Mouse (Mus musculus) midbrain, embryonic 12.5 days (tissue): ENCODE measurements around the gene Dffb. TPM values are rescaled to one million over a fixed set of nuclear protein-coding genes. Genes with fewer than 3 reads are reported as not detected.

Source experiments
- ATAC-seq: fragments of 200-750 bp; cut with Nextera tagmentation; 2 replicates; pipeline ENCODE4 v1.8.0; 2017; ENCODE audit warnings: low read depth, moderate TSS enrichment, moderate library complexity; ENCODE audit not compliant: low FRiP score
- H3K27ac ChIP-seq: fragments of 300-500 bp; sonication (generic); replicated peaks from 2 replicates; pipeline ENCODE4 v1.5.1; 2016; ENCODE audit warnings: mild to moderate bottlenecking
- H3K27me3 ChIP-seq: fragments of 300-500 bp; sonication (generic); 2 replicates; pipeline ENCODE4 v1.6.1; 2016; ENCODE audit warnings: mild to moderate bottlenecking
- H3K36me3 ChIP-seq: fragments of 300-500 bp; sonication (generic); 2 replicates; pipeline ENCODE4 v1.6.1; 2016
- H3K4me1 ChIP-seq: fragments of 300-500 bp; sonication (generic); 2 replicates; pipeline ENCODE4 v1.6.1; 2016
- H3K4me2 ChIP-seq: fragments of 300-500 bp; sonication (generic); replicated peaks from 2 replicates; pipeline ENCODE4 v1.6.1; 2016; ENCODE audit warnings: mild to moderate bottlenecking, moderate library complexity
- H3K4me3 ChIP-seq: fragments of 300-500 bp; sonication (generic); 2 replicates; pipeline ENCODE4 v1.5.1; 2016; ENCODE audit warnings: mild to moderate bottlenecking
- H3K9ac ChIP-seq: fragments of 300-500 bp; sonication (generic); replicated peaks from 2 replicates; pipeline ENCODE4 v1.6.1; 2016; ENCODE audit warnings: mild to moderate bottlenecking, moderate library complexity
- H3K9me3 ChIP-seq: fragments of 300-500 bp; sonication (generic); 2 replicates; pipeline ENCODE4 v1.6.1; 2016; ENCODE audit warnings: mild to moderate bottlenecking
- WGBS: fragments of 180-500 bp; shearing (Covaris S2); methylation state at CpG from one replicate; pipeline ENCODE4 v1.1.7; 2016; 5-methylcytosine and 5-hydroxymethylcytosine counted together
- polyA plus RNA-seq: library from polyadenylated mRNA; unstranded; fragments of >200 nt; fragmentation: Nextera tagmentation; extraction: Ambion mirVana; gene quantifications from 2 replicates; pipeline ENCODE4 v1.2.1, GENCODE M21; 2016

Dffb gene
- 10.3 and 10.7 TPM in 2 replicates for polyA plus RNA-seq

GRCm38 (mm10) chr4:153974431-153975291, at the start of gene Dffb, which contains the start of gene Cep104:
TSS of gene Dffb (minus strand) at chr4:153975126.
TSS of gene Cep104 (plus strand) at chr4:153975194.
- Histone ChIP-seq H3K4me2 (peak within 1 kb of the TSS; percentile 97), H3K36me3 (peaks cover 32% of the 10 kb centered on the region), H3K9me3 (no peaks in the 10 kb centered on the region), H3K9ac (peak within 1 kb of the TSS; percentile 89), H3K4me1 (peaks cover 22% of the 10 kb centered on the region), H3K4me3 (peak within 1 kb of the TSS; percentile 94), H3K27ac (peak within 1 kb of the TSS; percentile 77), H3K27me3 (no peaks in the 10 kb centered on the region)
- 2% methylated on average over 68 of the region's 68 CpGs for WGBS
- peak; percentile 98 for ATAC-seq

DNA sequence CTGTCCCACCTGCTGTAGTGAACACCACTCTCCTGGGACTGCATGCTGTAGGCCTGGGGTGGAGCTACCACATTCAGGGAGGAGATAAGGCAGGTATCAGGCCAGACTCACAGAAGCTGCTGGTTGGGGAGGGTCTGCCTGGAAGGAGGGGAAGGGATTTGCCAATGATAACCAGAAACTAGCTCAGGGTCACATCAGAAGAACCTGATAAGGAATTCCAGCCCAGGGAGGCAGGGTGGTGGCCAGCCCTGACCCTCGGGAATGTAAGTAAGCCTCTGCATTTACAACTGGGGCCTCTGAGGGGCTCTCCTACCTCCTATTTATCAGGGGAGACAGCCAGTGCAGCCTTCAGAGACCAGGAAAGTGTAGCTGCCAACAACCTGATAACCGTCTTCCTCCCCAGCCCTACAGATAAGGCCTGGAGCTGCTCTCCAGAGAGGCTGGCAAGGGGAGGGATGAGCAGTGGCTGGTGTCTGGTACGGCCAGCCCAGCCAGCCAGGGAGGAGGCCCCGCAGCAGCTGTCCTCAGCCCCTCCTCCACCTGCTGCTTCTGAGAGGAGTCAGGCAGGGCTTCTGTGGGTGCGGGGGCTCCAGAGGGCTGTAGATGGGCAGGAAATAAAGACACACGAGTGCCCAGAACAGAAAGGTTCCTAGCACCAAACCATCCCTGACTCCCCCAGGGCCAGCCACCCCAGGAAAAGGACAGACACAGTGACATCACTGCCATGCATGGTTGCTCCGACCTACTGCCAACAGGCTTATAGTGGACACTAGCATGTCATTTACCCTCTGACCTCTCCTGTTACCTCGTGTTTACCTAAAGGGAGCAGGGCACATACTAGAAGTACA, 49.1 kb upstream of the Dffb start:
- peaks cover 35% of the 10 kb centered on the region for H3K36me3 ChIP-seq
- peaks cover 8% of the 10 kb centered on the region for H3K4me1 ChIP-seq
- ATAC-seq: no peak
- no peak overlapping the region for H3K27ac ChIP-seq
- WGBS: 30% methylated on average over 8 of the region's 8 CpGs
- no peak overlapping the region for H3K4me2 ChIP-seq
- no peak overlapping the region for H3K4me3 ChIP-seq
- H3K9ac ChIP-seq: no peak overlapping the region; the same call in 1 of the 2 replicates
- H3K27me3 ChIP-seq: peaks cover 46% of the 10 kb centered on the region
- no peaks in the 10 kb centered on the region for H3K9me3 ChIP-seq

DNA sequence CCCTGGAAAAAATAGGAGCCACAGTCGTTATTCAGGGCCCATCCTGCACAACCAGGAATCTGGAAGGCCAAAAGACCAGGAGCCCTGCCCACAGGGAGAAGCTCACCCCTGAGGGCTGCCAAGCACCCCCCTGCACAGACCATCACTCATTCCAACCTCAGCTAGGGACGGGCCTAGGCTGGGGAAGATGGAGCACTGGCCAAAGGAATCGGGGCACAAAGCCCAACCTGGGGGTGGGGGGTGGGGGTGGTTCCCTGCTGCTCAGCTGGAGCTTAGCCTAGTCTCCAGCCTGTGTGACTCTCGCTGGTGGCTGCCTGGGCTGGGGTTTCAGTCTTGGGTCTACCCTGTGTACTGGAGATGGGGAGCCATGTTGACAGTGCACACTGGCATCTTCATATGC, 47.9 kb upstream of the Dffb start:
- Histone ChIP-seq H3K9ac (no peak overlapping the region), H3K36me3 (peaks cover 46% of the 10 kb centered on the region), H3K27ac (no peak overlapping the region), H3K4me3 (no peak overlapping the region), H3K27me3 (peaks cover 44% of the 10 kb centered on the region), H3K4me2 (no peak overlapping the region), H3K4me1 (peaks cover 8% of the 10 kb centered on the region), H3K9me3 (no peaks in the 10 kb centered on the region)
- ATAC-seq: no peak
- 41% methylated on average over 4 of the region's 4 CpGs for WGBS

DNA sequence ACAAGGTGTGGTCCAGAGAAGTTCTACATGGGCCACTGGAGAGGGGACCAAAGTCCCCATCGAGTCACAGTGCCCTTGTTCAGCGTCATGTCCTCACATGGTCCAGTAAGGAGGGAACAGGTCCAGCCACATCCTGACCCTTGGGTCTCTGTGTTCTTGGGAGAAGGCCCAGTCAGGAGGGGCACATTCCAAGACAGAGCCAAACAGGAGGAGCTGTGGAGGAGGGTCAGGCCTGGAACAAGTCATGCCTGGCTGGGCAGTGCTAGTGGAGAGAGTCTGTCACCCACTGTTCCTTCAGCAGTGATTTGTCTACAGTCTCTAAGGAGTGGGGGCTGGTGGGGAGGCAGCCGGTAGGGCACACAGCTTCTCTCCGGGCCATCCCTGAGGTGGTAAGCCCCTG, 47.5 kb upstream of the Dffb start:
- Histone ChIP-seq H3K9me3 (no peaks in the 10 kb centered on the region), H3K36me3 (peaks cover 51% of the 10 kb centered on the region), H3K4me2 (no peak overlapping the region), H3K9ac (no peak overlapping the region), H3K4me1 (peaks cover 8% of the 10 kb centered on the region), H3K27ac (no peak overlapping the region), H3K27me3 (peaks cover 39% of the 10 kb centered on the region), H3K4me3 (no peak overlapping the region)
- WGBS: 71% methylated on average over 4 of the region's 4 CpGs
- ATAC-seq: no peak

DNA sequence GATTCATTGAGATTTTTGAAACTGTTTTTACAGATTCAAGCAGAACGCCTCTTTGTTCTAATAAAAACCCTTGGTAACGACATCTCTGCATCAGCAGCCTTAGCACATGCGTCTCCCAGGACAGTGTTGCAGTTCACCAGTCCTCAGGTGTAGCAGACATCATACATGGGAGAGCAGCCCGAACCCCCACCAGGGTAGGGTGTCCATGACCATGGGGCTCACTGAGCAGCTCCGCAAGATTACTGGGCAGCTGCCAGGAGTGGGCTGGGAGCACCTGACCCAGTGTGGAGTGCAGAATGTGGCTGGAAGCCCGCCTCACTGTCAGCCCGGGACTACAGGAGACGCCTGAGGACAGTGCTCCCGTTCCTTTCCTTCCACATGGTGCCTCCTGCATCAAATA, 46.5 kb upstream of the Dffb start:
- Histone ChIP-seq H3K9ac (no peak overlapping the region), H3K4me2 (no peak overlapping the region)
- 88% methylated on average over 9 of the region's 9 CpGs for WGBS

GRCm38 (mm10) chr4:154019571-154019970, 44.6 kb upstream of the Dffb start:
- 76% methylated on average over 7 of the region's 7 CpGs for WGBS
- no peaks in the 10 kb centered on the region for H3K4me1 ChIP-seq
- peaks cover 79% of the 10 kb centered on the region for H3K36me3 ChIP-seq
- no peak overlapping the region for H3K4me3 ChIP-seq
- no peaks in the 10 kb centered on the region for H3K9me3 ChIP-seq
- no peak overlapping the region for H3K4me2 ChIP-seq
- H3K27ac ChIP-seq: no peak overlapping the region
- H3K27me3 ChIP-seq: peaks cover 11% of the 10 kb centered on the region
- no peak for ATAC-seq
- no peak overlapping the region for H3K9ac ChIP-seq

More for the DNA sequence above, 46.5 kb upstream of the Dffb start:
- no peaks in the 10 kb centered on the region for H3K9me3 ChIP-seq
- peaks cover 8% of the 10 kb centered on the region for H3K4me1 ChIP-seq
- H3K36me3 ChIP-seq: peaks cover 60% of the 10 kb centered on the region
- H3K27ac ChIP-seq: no peak overlapping the region
- no peak for ATAC-seq
- no peak overlapping the region for H3K4me3 ChIP-seq
- peaks cover 30% of the 10 kb centered on the region for H3K27me3 ChIP-seq

DNA sequence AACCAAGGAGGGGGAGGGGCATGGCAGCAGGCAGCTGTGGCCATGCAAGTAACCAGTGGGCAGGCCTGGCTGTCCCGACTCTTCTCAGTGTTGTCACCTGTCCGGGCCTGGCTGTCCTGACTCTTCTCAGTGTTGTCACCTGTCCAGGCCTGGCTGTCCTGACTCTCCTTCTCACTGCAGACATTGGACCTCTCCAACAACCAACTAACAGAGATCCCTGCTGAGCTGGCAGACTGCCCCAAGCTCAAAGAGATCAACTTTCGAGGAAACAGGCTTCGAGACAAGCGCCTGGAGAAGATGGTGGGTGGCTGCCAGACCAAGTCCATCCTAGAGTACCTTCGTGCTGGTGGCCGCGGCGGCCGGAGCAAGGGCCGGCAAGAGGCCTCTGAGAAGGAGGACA, 40.5 kb upstream of the Dffb start:
- 93% methylated on average over 11 of the region's 11 CpGs for WGBS
- Histone ChIP-seq H3K4me3 (no peak overlapping the region), H3K9me3 (no peaks in the 10 kb centered on the region), H3K27ac (no peak overlapping the region), H3K4me1 (peaks cover 24% of the 10 kb centered on the region), H3K4me2 (no peak overlapping the region), H3K9ac (no peak overlapping the region), H3K27me3 (no peaks in the 10 kb centered on the region), H3K36me3 (peaks cover 72% of the 10 kb centered on the region)
- ATAC-seq: no peak

- Histone ChIP-seq H3K4me1 (peaks cover 24% of the 10 kb centered on the region), H3K36me3 (peaks cover 42% of the 10 kb centered on the region), H3K4me2 (peak overlapping the region; percentile 100), H3K9ac (peak overlapping the region; percentile 98), H3K27me3 (no peaks in the 10 kb centered on the region), H3K9me3 (no peaks in the 10 kb centered on the region), H3K4me3 (peak overlapping the region; percentile 100), H3K27ac (peak overlapping the region; percentile 61)
- no peak for ATAC-seq
- WGBS: 3% methylated on average over 50 of the region's 55 CpGs
Observed at GRCm38 (mm10) chr4:154012132-154012882, 37.4 kb upstream of the Dffb start.

- Histone ChIP-seq H3K4me3 (peak within 1 kb of the TSS; percentile 100), H3K4me1 (peaks cover 24% of the 10 kb centered on the region), H3K27ac (peak within 1 kb of the TSS; percentile 61), H3K4me2 (peak within 1 kb of the TSS; percentile 100), H3K9me3 (no peaks in the 10 kb centered on the region), H3K36me3 (peaks cover 42% of the 10 kb centered on the region), H3K9ac (peak within 1 kb of the TSS; percentile 98), H3K27me3 (no peaks in the 10 kb centered on the region)
- WGBS: 0% methylated on average over 54 of the region's 59 CpGs
- peak; percentile 95 for ATAC-seq
Observed at GRCm38 (mm10) chr4:154011646-154012089, 36.7 kb upstream of the Dffb start, which contains the start of gene Lrrc47. TSS of gene Lrrc47 (plus strand) at chr4:154011731.

DNA sequence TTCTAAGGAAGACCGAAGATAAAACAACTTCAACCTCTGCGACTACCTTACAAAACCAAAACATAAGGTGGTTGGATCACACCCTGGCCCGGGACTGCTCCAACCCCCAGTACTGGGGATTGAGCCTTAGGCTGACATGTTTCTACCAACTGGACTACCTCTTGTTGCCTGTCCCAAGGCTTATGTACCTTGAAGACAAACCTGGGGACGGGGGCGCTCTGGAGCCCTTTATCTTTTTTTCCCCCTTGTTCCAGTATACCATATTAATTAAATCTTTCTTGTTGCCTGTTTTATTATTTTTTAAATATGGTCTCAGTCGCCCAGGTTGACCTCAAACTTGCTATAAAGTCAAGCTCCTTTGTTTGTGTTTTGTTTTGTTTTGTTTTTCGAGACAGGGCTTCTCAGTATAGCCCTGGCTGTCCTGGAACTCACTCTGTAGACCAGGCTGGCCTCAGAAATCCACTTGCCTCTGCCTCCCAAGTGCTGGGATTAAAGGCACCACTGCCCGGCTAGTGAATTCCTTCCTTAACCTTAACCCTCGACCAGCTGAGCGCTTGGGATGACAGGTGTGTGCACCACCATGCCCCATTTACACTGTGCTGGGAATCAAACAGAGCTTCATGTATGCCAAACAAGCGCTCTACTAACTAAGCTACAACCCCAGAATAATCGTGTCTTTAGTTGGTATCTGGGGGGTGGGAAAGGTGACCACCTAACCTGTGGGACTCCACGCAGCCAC, 36.1 kb upstream of the Dffb start:
- no peaks in the 10 kb centered on the region for H3K9me3 ChIP-seq
- peak overlapping the region; percentile 58 for H3K27ac ChIP-seq
- peak overlapping the region; percentile 100 for H3K4me2 ChIP-seq
- H3K4me1 ChIP-seq: peaks cover 24% of the 10 kb centered on the region
- H3K4me3 ChIP-seq: peak overlapping the region; percentile 100
- WGBS: 31% methylated on average over 13 of the region's 13 CpGs
- H3K36me3 ChIP-seq: peaks cover 42% of the 10 kb centered on the region
- ATAC-seq: no peak; the same call in none of the 2 replicates
- peak overlapping the region; percentile 98 for H3K9ac ChIP-seq
- H3K27me3 ChIP-seq: no peaks in the 10 kb centered on the region

GRCm38 (mm10) chr4:154007759-154008158, 32.8 kb upstream of the Dffb start:
- no peak overlapping the region for H3K4me3 ChIP-seq
- H3K27me3 ChIP-seq: no peaks in the 10 kb centered on the region
- peaks cover 13% of the 10 kb centered on the region for H3K4me1 ChIP-seq
- peaks cover 46% of the 10 kb centered on the region for H3K36me3 ChIP-seq
- H3K9me3 ChIP-seq: no peaks in the 10 kb centered on the region
- H3K4me2 ChIP-seq: no peak overlapping the region
- no peak for ATAC-seq
- H3K9ac ChIP-seq: no peak overlapping the region
- H3K27ac ChIP-seq: no peak overlapping the region
- 83% methylated on average over 4 of the region's 4 CpGs for WGBS
